Mouse (Mus musculus): ENCODE results near the gene Sptbn4. TPM values are rescaled to one million over a fixed set of nuclear protein-coding genes. Genes with fewer than 3 reads are reported as not detected.
"Not testable (repeated sequence)": the region's sequence is repeated elsewhere in the genome, so short reads cannot be mapped to it uniquely, and the experiment has no call there.

Gene Sptbn4
- total RNA-seq (2018; cell fraction: chromatin; rRNA removed), result 1 to 10 TPM in 5 of 26 experiments, under 1 TPM in 18, not detected in 3; 0.09 to 4.2 (median 0.40) TPM
- total RNA-seq (2018; cell fraction: cytosol; rRNA removed), result under 1 TPM in 24 of 26 experiments, not detected in 2; 0.03 to 0.23 (median 0.05) TPM
- 1 to 10 TPM in 1 of 26 experiments, under 1 TPM in 18, not detected in 7; 0.08 to 1.0 (median 0.61) TPM for total RNA-seq (2018; cell fraction: nucleus; rRNA removed)
- polyA plus RNA-seq (2018), result 0.04 to 0.22 TPM (median 0.16 TPM) in 3 replicates

DNA sequence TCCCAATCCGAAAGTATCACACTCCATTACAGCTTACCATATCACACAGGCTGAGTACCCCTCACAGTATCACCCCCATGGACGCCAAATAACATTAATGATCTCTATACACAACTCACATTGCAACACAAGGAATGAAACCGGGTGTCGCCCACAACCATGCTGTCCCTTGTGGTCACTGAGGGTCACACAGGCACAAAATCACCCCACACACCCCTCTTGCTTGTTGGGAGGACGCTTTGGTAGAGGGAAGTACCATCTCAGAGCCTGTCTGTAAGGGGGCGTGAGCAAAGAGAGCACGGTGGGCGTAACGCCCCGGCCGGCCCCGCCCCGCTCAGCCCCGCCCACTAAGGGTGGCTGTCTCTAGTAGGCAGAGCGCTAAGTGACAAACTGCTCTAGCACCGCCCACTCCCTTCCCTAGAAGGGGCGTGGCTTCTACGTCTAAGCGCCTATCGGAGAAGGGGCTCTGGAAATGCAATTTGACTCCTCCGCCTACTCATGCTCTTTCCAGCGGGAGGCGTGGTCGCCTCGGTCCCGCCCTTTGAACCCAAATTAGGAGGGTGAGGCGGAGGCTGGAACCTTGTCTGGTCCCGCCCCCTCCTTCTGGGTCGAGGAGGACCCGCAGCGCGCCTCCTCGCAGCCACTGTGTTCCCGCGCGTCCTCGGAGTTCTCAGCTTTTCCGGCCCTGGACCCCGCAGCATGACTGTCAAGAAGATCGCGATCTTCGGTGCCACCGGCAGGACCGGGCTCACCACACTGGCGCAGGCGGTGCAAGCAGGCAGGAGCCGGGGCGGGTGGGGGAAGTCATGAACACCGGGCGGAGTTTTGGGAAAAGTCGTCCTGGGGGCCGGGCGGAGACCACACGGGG is at the start of gene Sptbn4, which contains the start of gene Blvrb:
Gene Sptbn4 (minus strand): TSS at position 268 of the 868 bp plus-strand sequence.
Gene Blvrb (plus strand): TSS at position 560 of the 868 bp plus-strand sequence.
- whole genome bisulfite sequencing (ENCODE audit: missing documents), result 1% methylated on average over 54 of the region's 54 CpGs
- H3K79me2 ChIP-seq (ENCODE audit: inconsistent target), result peaks cover 44% of the 10 kb centered on the region
- peak within 1 kb of the TSS; percentile 95 for H3K27ac ChIP-seq
- H3K4me3 ChIP-seq (ENCODE audit: inconsistent target), result peak within 1 kb of the TSS; percentile 74
- no peaks in the 10 kb centered on the region for H3K36me3 ChIP-seq (ENCODE audit: inconsistent target)

DNA sequence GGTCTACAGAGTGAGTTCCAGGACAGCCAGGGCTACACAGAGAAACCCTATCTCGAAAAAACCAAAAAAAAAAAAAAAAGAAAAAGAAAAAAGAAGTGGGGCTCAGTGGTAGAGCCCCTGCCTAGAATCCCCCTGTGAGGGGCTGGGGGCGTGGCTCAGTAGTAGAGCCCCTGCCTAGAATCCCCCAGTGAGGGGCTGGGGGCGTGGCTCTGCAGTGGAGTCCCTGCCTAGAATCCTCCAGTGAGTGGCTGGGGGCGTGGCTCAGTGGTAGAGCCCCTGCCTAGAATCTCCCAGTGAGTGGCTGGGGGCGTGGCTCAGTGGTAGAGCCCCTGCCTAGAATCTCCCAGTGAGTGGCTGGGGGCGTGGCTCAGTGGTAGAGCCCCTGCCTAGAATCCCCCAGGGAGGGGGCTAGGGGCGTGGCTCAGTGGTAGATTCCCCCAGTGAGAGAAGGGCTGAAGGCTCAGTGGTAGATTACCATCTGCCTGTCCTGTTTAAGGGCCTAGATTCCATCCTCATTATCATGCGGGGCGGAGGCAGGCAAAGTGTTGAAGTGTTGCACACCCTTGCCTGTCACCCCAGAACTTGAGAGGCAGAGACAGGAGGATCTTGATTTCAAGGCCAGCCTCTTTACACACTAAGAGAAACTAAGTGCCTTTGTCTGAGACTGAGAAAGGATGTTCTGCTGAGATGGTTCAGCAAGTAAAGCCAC is 47.3 kb upstream of the Sptbn4 start:
- WGBS (ENCODE audit: missing documents), result 96% methylated on average over 7 of the region's 9 CpGs
- not testable (repeated sequence) for H3K27ac ChIP-seq; H3K4me3 ChIP-seq (ENCODE audit: inconsistent target); H3K79me2 ChIP-seq (ENCODE audit: inconsistent target); H3K36me3 ChIP-seq (ENCODE audit: inconsistent target)

DNA sequence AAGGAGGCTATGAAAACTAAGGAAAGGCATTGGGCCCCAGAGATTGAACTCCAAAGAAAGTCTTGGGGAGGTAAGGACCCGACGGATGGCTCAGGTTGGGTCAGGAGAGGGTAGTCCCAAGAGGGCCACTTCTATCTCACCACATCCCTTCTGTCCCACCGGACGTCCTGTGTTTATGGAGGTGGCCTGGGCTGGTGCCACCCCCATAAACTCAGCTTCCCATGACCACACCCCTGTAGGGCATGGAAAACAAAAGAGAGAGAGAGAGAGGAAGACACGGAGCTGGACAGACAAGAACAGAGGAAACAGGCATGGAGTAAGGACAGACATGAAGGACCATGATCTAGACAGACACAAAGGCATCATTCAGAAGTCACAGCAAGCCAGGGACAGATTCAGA is 46.0 kb upstream of the Sptbn4 start:
- no peak overlapping the region for H3K4me3 ChIP-seq (ENCODE audit: inconsistent target)
- H3K36me3 ChIP-seq (ENCODE audit: inconsistent target), result peaks cover 7% of the 10 kb centered on the region; the same call in 1 of the 2 replicates
- WGBS (ENCODE audit: missing documents), result 91% methylated on average over 5 of the region's 5 CpGs
- peaks cover 19% of the 10 kb centered on the region for H3K79me2 ChIP-seq (ENCODE audit: inconsistent target)
- no peak overlapping the region for H3K27ac ChIP-seq

DNA sequence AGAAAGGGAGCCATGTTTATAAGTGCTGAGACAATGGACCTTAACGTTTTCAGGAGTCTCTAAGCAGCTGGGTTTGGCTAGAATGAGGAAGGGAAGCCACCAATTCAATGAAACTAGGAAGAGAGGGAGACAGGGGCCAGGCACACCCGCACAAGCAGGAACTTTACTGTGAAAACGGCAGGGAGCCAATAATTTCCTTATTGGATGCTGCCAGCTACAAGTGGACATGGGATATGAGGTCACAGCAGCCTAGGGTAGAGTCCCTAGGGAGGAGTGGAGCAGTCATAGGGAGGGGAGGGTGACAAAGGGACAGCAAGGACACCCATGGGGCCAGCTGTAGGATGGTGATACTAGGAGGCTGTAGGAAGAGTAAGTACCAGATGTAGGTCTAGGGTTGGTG is 45.5 kb upstream of the Sptbn4 start:
- no peak overlapping the region for H3K27ac ChIP-seq
- H3K4me3 ChIP-seq (ENCODE audit: inconsistent target), result no peak overlapping the region
- peaks cover 23% of the 10 kb centered on the region for H3K79me2 ChIP-seq (ENCODE audit: inconsistent target)
- peaks cover 7% of the 10 kb centered on the region; the same call in 1 of the 2 replicates for H3K36me3 ChIP-seq (ENCODE audit: inconsistent target)
- WGBS (ENCODE audit: missing documents), result 17% methylated on average over 3 of the region's 3 CpGs

DNA sequence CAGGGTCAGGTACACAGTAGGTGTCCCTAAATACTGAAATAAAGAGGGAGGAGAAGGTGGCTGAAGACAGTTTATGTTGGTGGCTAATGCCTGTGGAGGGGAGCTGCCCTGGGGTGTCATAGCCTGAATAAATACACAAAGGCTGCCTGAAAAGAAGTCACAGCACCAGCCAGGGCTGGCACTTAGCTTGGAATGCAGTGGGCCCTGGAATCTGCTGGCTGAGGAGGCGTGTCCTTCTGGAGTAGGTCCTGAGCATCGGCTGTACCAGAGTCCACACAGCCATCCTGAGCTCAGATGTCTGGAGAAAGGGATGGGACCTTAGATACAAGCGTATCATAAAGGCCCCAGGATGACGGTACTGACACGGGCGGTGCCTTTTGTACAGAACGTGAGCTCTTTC is 44.4 kb upstream of the Sptbn4 start:
- Histone ChIP-seq H3K4me3 (ENCODE audit: inconsistent target) (no peak overlapping the region), H3K27ac (peak overlapping the region; percentile 88; the same call in 1 of the 2 replicates)
- 96% methylated on average over 7 of the region's 7 CpGs for WGBS (ENCODE audit: missing documents)

DNA sequence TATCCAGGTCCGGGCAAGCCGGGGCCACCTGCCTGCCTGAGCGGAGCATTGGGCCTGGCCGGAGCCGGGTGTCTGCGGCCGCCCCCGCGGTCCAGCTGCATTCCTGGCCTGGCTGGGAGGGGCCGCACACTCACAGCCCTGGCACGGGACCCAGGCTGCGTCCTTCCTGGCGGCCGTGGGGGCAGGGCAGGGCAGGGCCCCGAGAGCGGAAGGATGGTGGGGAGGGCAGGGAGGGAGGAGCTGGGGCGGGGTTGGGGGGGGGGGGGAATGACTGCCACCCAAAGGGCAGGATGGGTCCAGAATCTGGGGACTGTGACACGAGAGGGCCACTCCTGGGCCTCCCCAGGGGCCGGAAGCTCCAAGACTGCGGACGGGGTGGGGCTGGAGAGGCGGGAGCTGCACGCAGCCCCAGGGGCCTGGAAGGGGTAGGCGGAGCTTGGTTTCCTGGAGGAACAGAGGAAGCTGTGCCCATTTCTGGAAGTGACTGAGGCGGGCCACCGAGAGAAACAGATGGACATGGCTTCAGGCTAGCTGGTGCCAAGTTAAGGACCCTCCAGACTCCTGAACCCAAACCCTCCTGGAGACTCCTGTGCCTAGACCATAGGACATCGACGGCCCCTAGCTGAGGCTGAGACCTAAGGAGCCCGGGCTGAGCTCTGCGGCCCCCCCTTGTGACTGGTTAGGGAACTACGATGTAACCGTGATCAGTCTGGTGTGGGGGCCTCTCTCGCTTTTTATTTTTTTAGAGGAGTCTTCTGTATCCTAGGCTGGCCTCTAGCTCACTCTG is 43.2 kb upstream of the Sptbn4 start:
- peak overlapping the region; percentile 37 for H3K4me3 ChIP-seq (ENCODE audit: inconsistent target)
- H3K27ac ChIP-seq, result peak overlapping the region; percentile 88
- WGBS (ENCODE audit: missing documents), result under 1% methylated on average over 32 of the region's 33 CpGs
- H3K36me3 ChIP-seq (ENCODE audit: inconsistent target), result peaks cover 7% of the 10 kb centered on the region; the same call in 1 of the 2 replicates
- H3K79me2 ChIP-seq (ENCODE audit: inconsistent target), result peaks cover 31% of the 10 kb centered on the region

More for the DNA sequence above, 44.4 kb upstream of the Sptbn4 start:
- H3K79me2 ChIP-seq (ENCODE audit: inconsistent target), result peaks cover 30% of the 10 kb centered on the region
- peaks cover 7% of the 10 kb centered on the region; the same call in 1 of the 2 replicates for H3K36me3 ChIP-seq (ENCODE audit: inconsistent target)

DNA sequence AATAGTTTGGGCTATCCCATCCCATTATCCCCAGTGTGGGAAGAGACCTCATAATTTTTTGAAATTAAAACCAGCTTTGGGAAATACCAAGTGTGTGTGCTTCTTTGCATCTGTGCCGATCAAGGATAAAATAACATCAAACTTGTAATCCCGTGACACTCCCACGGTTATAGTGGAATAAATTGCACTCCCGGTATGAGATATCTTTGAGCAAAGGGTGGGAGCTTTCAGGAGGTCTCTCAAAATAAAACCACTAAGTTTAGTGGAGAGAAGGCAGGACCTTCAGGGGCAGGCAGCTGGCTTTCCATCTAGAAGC is 42.7 kb upstream of the Sptbn4 start:
- Histone ChIP-seq H3K79me2 (ENCODE audit: inconsistent target) (peaks cover 37% of the 10 kb centered on the region), H3K27ac (peak overlapping the region; percentile 79), H3K36me3 (ENCODE audit: inconsistent target) (peaks cover 7% of the 10 kb centered on the region; the same call in 1 of the 2 replicates), H3K4me3 (ENCODE audit: inconsistent target) (peak overlapping the region; percentile 14; the same call in 1 of the 2 replicates)
- WGBS (ENCODE audit: missing documents), result 24% methylated on average over 4 of the region's 4 CpGs

DNA sequence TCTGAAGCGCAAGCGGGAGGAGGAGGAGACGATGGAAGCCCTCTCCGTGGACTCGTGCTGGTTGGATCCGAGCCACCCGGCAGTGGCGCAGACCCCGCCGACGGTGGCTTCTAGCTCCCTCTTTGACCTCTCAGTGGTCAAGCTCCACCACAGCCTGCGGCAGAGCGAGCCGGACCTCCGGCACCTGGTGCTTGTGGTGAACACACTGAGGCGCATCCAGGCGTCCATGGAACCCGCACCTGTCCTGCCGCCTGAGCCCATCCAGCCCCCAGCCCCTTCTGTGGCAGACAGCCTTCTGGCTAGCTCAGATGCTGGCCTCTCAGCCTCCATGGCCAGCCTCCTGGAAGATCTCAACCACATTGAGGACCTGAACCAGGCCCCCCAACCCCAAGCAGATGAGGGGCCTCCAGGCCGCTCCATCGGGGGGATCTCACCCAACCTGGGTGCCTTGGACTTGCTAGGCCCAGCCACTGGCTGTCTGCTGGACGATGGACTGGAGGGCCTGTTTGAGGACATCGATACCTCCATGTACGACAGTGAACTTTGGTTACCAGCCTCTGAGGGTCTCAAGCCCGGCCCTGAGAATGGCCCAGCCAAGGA is 41.9 kb upstream of the Sptbn4 start:
- H3K36me3 ChIP-seq (ENCODE audit: inconsistent target), result peaks cover 7% of the 10 kb centered on the region; the same call in 1 of the 2 replicates
- WGBS (ENCODE audit: missing documents), result 92% methylated on average over 20 of the region's 25 CpGs
- peak overlapping the region; percentile 79; the same call in 1 of the 2 replicates for H3K27ac ChIP-seq
- no peak overlapping the region for H3K4me3 ChIP-seq (ENCODE audit: inconsistent target)
- peaks cover 39% of the 10 kb centered on the region for H3K79me2 ChIP-seq (ENCODE audit: inconsistent target)

DNA sequence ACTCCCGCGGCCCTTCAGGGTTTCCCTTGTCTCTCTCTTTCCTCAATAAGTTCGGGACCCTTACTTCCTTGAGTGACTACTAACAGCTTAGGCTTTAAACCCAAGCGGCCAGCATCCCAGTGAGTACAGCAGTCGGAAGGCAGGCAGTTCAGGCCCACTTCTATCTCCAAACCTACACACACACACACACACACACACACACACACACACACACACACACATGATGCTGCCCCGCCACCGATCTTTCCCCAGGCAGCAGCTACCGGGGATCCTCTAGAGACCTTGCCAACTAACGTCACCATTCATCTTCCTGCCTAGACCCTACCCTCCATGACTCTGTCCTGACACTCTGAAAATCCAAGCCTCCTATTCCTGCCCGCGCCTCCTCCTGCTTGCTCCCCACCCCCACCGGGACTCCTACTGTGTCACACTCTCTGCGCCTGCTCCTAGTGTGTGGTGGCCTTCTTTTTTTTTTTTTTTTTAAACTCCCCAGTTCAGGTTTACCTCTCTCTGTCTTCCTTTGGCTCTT is 40.3 kb upstream of the Sptbn4 start:
- Histone ChIP-seq H3K27ac (peak overlapping the region; percentile 84), H3K79me2 (ENCODE audit: inconsistent target) (peaks cover 39% of the 10 kb centered on the region), H3K4me3 (ENCODE audit: inconsistent target) (peak overlapping the region; percentile 80), H3K36me3 (ENCODE audit: inconsistent target) (peaks cover 7% of the 10 kb centered on the region; the same call in 1 of the 2 replicates)
- 4% methylated on average over 13 of the region's 13 CpGs for WGBS (ENCODE audit: missing documents)

DNA sequence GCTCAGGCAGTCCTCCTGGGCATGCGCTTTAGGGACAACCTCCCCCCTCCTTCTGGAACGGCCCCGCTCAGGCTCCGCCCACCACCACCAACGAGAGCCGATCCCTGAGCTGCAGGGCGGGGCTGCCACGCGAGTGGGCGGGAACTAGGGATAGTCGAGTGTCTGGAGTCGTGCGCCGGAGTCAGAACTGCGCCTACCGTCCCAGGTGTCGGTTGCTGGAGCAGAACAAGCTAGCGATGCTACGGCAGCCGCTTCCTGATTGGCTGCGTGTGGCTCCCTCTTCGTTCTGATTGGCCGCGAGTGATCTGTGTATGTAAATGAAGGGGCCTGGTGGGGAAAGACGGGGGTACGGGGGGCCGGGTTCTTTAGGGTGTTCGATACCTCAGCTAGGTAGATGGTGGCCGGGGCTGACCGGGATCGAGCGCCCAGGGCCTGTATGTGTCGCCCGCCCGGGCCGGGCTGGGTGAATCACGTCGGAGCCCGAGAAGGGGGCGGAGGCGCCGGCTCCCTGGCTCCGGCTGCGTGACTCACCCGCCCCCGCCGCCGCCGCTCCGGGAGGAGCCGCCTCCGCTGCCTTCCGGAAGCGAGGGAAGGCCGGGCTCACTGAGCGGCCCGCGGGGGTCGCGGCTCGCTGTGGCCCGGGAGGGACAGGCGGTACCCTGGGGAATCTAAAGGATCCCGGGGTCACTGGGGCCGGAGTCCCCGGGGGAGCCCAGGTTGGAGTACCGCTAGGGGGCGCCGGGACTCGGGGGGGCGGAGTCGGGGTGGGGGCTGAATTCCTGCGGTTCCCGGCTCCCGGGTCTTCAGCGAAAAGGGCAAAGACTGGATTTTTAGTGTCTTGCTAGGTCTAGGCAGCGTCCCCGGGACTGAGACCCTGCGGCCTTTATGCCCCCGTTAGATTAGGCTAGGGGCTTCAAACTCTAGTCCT is 39.5 kb upstream of the Sptbn4 start, which contains the start of gene Sertad1:
Gene Sertad1 (plus strand): TSS at position 141 of the 928 bp plus-strand sequence.
- Histone ChIP-seq H3K79me2 (ENCODE audit: inconsistent target) (peaks cover 39% of the 10 kb centered on the region), H3K4me3 (ENCODE audit: inconsistent target) (peak within 1 kb of the TSS; percentile 80), H3K36me3 (ENCODE audit: inconsistent target) (peaks cover 7% of the 10 kb centered on the region; the same call in 1 of the 2 replicates), H3K27ac (peak within 1 kb of the TSS; percentile 84)
- WGBS (ENCODE audit: missing documents), result under 1% methylated on average over 63 of the region's 80 CpGs

DNA sequence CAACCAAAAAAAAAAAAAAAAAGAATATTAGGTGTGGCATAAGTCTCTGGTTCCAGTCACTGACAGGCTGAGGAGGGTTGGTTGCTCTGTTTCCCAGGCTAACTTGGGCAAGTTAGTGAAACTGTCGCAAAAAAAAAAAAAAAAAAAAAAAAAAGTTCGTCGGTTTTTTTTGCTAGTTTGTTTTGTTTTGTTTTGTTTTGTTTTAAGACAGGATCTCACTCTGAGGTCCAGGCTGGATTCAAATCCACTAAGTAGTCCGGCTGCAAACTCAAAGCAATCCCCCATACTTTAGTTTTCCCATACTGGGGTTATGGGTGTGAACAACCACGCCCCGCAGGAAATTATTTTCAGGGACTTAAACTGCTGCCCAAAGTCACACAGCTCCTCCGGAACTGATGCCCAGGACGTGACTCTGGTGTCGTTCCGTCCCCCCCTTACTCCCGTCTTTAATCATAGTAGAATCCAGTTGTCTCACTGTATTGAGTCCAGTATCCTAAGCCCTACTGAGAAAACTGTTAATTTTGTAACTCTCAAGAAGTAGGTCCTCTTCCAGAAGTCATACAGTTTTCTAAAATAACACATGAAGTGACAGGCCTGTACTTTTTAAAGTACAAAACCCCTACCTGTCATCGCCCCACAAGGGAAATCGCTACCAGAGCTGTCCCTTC is 38.8 kb upstream of the Sptbn4 start:
- Histone ChIP-seq H3K36me3 (ENCODE audit: inconsistent target) (peaks cover 7% of the 10 kb centered on the region; the same call in 1 of the 2 replicates), H3K79me2 (ENCODE audit: inconsistent target) (peaks cover 39% of the 10 kb centered on the region), H3K4me3 (ENCODE audit: inconsistent target) (peak overlapping the region; percentile 47), H3K27ac (peak overlapping the region; percentile 80)
- WGBS (ENCODE audit: missing documents), result 0% methylated on average over 13 of the region's 13 CpGs

DNA sequence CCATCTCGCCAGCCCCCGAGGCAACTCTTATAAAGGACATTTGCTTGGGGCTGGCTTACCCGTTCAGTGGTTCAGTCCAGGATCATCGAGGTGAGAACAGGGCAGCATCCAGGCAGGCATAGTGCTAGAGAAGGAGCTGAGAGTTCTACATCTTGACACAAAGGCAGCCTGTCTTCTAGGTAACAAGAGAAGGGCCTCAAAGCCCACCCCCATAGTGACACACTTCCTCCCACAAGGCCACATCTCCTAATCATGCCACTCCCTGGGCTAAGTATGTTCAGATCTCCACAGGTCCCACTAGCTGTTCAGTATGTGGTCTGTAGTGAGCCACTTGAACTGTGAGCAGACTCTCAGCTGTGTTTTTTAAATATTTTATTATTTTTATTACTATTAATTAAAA is 36.4 kb upstream of the Sptbn4 start:
- Histone ChIP-seq H3K79me2 (ENCODE audit: inconsistent target) (peaks cover 24% of the 10 kb centered on the region), H3K27ac (no peak overlapping the region), H3K36me3 (ENCODE audit: inconsistent target) (no peaks in the 10 kb centered on the region), H3K4me3 (ENCODE audit: inconsistent target) (no peak overlapping the region)
- WGBS (ENCODE audit: missing documents), result 96% methylated on average over 4 of the region's 4 CpGs

Data from macrophage (primary cell).